Mouse (Mus musculus) Patski (cell line): ENCODE results near the gene Ndufs2. TPM values are rescaled to one million over a fixed set of nuclear protein-coding genes. Genes with fewer than 3 reads are reported as not detected.

Source experiments
- ATAC-seq: fragments of 100-300 bp; one replicate; pipeline ENCODE4 v1.8.0; 2021
- CTCF ChIA-PET: fragments of 350-600 bp; sonication (Branson Sonifier 250); formaldehyde crosslinking; loops from one replicate; lab custom pipeline; 2022; ENCODE audit warnings: inconsistent platforms; lab: Charles Lee
- POLR2A ChIA-PET: fragments of 350-600 bp; sonication (Branson Sonifier 250); formaldehyde crosslinking; loops from one replicate; lab custom pipeline; 2022; ENCODE audit warnings: antibody characterized with exemption, inconsistent platforms; lab: Charles Lee
- DNase-seq: peaks from one replicate; pipeline ENCODE4 v3.0.0-alpha.2; 2011; ENCODE audit warnings: low read depth, low spot score
- H3K27me3 ChIP-seq: fragments of 371-371 bp; one replicate; pipeline ENCODE4 v1.5.1; 2021
- CTCF ChIP-seq: fragments of 100-300 bp; IDR thresholded peaks from one replicate; pipeline ENCODE4 v1.5.1; 2021
- in situ Hi-C: fragments of 300-500 bp; cut with MboI; formaldehyde crosslinking; loops from 3 replicates; pipeline ENCODE4 v1.11.1; 2018; ENCODE audit warnings: low pct_unique_long_range_greater_than_20kb, mixed read lengths
- polyA plus RNA-seq: library from polyadenylated mRNA; unstranded; gene quantifications from one replicate; pipeline ENCODE4 v1.2.3, GENCODE M21; 2021

Gene Ndufs2
- polyA plus RNA-seq, 1 experiment from 2014 or later = 436 TPM

DNA sequence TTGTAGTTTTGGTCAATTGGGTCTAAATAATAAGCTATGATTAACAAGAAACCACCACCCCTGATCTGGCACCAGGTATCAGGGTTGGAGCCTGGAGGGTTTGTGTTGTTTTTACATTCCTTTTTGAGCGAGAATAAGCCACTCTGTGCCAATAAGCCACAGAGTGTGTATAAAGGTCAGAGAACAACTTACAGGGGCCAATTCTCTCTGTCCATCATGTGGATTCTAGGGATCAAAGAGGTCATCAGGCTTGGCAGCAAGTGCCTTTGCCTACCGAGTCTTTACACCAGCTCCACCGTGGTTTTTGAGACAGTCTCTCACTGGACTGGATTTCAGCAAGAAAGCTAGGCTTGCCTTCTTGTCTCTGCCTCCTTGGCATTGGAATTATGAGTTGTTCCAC is 38.3 kb downstream of the Ndufs2 start:
- DNase-seq (no peak), ATAC-seq (no peak)
- in situ Hi-C loops = no loop called here
- ChIA-PET CTCF (interaction anchor here (0.7 to 10.6 kb wide), 5 partner anchors 8 to 64 kb away, joined by 3 to 97 read pairs (median 4); partner anchors contain the start of gene Pcp4l1), POLR2A (interaction anchor here (0.5 to 1.3 kb wide), 3 partner anchors 10 to 431 kb away, joined by 3 to 4 read pairs (median 3); no protein-coding TSS in a partner anchor)
- no peak for TF ChIP-seq CTCF
- no peaks in the 10 kb centered on the region for H3K27me3 ChIP-seq

DNA sequence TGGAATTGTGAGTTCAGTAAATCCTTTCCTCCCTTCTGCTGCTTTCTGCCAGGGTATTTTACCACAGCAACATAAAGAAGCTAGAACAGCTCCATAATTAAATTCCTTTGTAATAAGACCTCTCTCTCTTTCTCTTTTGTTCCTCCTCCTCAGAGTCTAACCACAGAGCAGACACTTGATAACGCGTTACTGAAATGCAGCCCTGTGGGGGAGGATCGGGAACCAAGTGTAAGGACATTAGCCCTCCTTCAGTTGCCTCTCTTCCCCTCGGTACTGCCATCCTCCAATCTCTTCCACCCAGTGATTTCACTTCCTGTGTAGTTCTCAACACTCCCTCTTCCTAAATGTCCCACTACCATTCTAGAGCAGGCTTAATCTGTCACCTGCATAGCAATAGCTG is 41.8 kb downstream of the Ndufs2 start:
- in situ Hi-C loops = no loop called here
- H3K27me3 ChIP-seq = no peaks in the 10 kb centered on the region
- TF ChIP-seq CTCF = no peak
- CTCF ChIA-PET = interaction anchor here (0.6 to 10.6 kb wide), 5 partner anchors 10 to 98 kb away, joined by 3 to 97 read pairs (median 4); partner anchors contain the start of gene Pcp4l1
- ATAC-seq = no peak
- no peak for DNase-seq
- POLR2A ChIA-PET = no interaction called here

GRCm38 (mm10) chr1:171205704-171206493 is 45.3 kb downstream of the Ndufs2 start:
- ChIA-PET POLR2A (interaction anchor here (1.1 kb wide), 1 partner anchor 14 kb away, joined by 3 read pairs; no protein-coding TSS in a partner anchor), CTCF (interaction anchor here (1.1 to 10.6 kb wide), 3 partner anchors 10 to 16 kb away, joined by 3 to 97 read pairs (median 3); partner anchors contain the start of genes Pcp4l1 and Tomm40l)

GRCm38 (mm10) chr1:171204249-171204644 is 46.9 kb downstream of the Ndufs2 start:
- CTCF ChIA-PET = interaction anchor here (10.6 kb wide), 1 partner anchor 8 kb away, joined by 97 read pairs; the partner anchor contains the start of gene Pcp4l1
- no peak for TF ChIP-seq CTCF
- ATAC-seq (no peak), DNase-seq (no peak)
- POLR2A ChIA-PET = no interaction called here
- H3K27me3 ChIP-seq = no peaks in the 10 kb centered on the region
- in situ Hi-C loops = no loop called here

More at GRCm38 (mm10) chr1:171205704-171206493, 45.3 kb downstream of the Ndufs2 start:
- no peaks in the 10 kb centered on the region for H3K27me3 ChIP-seq
- no peak for TF ChIP-seq CTCF
- no peak for ATAC-seq
- in situ Hi-C loops = no loop called here
- DNase-seq = no peak

DNA sequence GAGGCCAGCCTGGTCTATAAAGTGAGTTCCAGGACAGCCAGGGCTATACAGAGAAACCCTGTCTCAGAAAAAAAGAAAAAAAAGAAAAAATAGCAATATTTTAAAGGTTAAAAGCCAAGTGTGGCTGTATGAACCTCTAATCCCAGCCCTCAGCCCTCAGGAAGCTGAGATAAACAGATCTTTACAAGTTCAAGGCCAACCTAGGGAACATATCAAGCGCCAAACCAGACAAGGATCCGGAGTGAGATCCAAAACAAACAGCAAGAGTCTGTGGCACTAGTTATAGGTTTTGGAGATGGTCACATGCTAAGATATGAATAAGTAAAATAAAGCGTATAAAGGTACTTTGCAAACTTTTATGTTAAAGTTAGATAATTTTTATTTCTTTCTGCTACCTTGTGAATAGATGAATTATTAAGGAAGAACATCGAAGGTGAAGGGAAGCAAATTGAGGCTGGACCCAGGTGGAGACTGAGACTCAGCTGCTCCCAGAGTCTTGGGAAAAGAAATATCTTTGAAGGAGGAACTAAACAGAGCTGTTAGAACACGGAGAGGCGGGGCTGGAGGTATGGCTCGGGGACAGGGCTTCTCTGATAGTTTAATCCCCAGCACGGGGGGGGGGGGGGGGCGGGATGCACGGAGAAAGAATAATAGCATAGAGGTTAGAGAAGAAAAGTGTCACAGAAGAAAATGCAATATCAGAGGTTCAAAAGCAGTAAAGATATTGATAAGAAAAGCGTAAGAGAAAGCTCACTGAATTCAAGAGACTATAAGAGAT is 47.5 kb downstream of the Ndufs2 start:
- no peaks in the 10 kb centered on the region for H3K27me3 ChIP-seq
- no peak for TF ChIP-seq CTCF
- ATAC-seq = no peak
- no peak for DNase-seq
- POLR2A ChIA-PET = interaction anchor here (1.4 kb wide), 1 partner anchor 9 kb away, joined by 4 read pairs; no protein-coding TSS in a partner anchor
- in situ Hi-C loops = no loop called here
- CTCF ChIA-PET = interaction anchor here (10.6 kb wide), 1 partner anchor 8 kb away, joined by 97 read pairs; the partner anchor contains the start of gene Pcp4l1

DNA sequence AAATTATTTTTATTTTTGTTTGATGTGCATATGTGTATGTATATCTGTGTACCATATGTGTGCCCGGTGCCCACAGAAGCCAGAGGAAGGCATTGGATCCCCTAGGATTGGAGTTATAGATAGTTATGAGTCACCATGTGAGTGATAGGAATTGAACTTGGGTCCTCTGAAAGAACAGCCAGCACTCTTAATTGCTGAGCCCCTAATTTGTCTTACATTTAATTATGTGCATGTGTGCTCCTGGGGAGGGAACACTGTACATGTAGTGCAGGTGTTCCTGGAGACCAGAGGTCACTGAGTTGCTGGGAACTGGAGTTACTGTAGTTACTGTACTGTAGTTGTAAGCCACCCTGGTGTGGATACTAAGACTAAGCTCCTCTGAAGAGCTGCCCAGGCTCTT is 50.4 kb downstream of the Ndufs2 start:
- no peak for ATAC-seq
- POLR2A ChIA-PET = no interaction called here
- H3K27me3 ChIP-seq = no peaks in the 10 kb centered on the region
- DNase-seq = no peak
- in situ Hi-C loops = no loop called here
- no peak for TF ChIP-seq CTCF
- CTCF ChIA-PET = interaction anchor here (1.3 to 9.7 kb wide), 2 partner anchors 8 kb away, joined by 3 to 97 read pairs; partner anchors contain the start of gene Nr1i3

DNA sequence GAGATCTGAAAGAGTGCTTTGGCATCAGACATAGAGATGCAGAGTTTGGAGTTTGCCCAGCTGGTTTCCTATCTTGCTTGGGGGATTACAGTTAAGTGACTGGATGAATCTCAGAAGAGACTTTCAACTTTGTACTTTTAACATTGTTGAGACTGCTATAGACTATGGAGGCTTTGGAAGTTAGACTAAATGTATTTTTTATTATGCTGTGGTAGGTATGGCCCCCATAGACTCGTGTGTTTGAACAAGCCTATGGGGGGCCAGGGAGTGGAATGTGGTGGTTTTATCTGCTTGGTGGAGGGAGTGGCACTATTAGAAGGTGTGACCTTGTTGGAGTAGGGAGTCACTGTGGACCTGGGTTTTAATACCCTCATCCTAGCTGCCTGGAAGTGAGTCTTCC is 51.7 kb downstream of the Ndufs2 start:
- ATAC-seq = no peak
- DNase-seq = no peak
- in situ Hi-C loops = no loop called here
- POLR2A ChIA-PET = no interaction called here
- TF ChIP-seq CTCF = no peak
- CTCF ChIA-PET = interaction anchor here (1.4 to 9.7 kb wide), 2 partner anchors 9 to 10 kb away, joined by 3 to 97 read pairs; partner anchors contain the start of gene Nr1i3
- H3K27me3 ChIP-seq = no peaks in the 10 kb centered on the region

DNA sequence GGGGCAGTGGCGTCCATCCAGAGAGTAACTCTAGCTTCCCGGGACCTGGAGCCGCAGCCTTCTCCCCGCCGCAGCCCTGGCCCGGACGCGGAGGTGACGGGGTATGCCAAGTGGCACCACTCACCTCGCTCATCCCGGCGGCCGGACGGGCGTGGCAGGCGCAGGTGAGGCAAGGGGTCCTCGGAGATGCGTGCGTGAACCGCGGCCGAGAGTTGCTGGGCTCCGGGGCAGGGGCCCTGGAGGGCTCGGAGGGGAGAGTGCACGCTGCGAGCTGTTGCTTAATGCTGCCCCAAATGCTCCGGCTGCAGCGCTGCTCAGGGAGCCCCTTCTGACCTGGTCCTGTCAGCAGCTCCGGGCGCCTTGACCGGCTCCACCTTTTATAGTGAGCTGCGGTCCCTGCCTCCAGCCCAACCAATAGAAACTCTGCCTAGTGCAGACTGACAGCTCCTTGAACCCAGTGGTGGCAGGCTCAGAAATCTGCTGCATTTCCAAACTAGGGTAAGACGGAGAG is 55.2 kb downstream of the Ndufs2 start, which contains the start of gene Pcp4l1:
Gene Pcp4l1, minus strand, starts transcription at position 382 of the 511 bp plus-strand sequence.
- no peak for ATAC-seq
- CTCF ChIA-PET = interaction anchor here (1.5 to 9.7 kb wide), 4 partner anchors 12 to 32 kb away, joined by 3 to 97 read pairs (median 4); partner anchors contain the start of gene Nr1i3
- POLR2A ChIA-PET = no interaction called here
- no peaks in the 10 kb centered on the region for H3K27me3 ChIP-seq
- no peak for TF ChIP-seq CTCF
- in situ Hi-C loops = no loop called here
- DNase-seq = no peak

GRCm38 (mm10) chr1:171195046-171195822 is 56.0 kb downstream of the Ndufs2 start:
- TF ChIP-seq CTCF = no peak
- in situ Hi-C loops = no loop called here
- ATAC-seq (no peak), DNase-seq (no peak)
- no peaks in the 10 kb centered on the region for H3K27me3 ChIP-seq
- ChIA-PET CTCF (interaction anchor here (1.0 to 9.7 kb wide), 5 partner anchors 14 to 27 kb away, joined by 3 to 97 read pairs (median 3); partner anchors contain the start of genes Nr1i3 and Tomm40l), POLR2A (no interaction called here)
